ENCODE assay signal across 17 mouse cellular contexts in genomic region chr2:51090688-51091087, GRCm38 (mm10). TPM values are rescaled to one million over a fixed set of nuclear protein-coding genes. Genes with fewer than 3 reads are reported as not detected.
DNase-seq lines count a peak whose midpoint lies in the region; ATAC-seq and TF ChIP-seq lines count a peak whose summit lies in the region.
"Had no signal": no experiment of that assay in that cellular context is flagged by ENCODE, and none has a peak within 500 bp of the region (broad histone marks: within the 10 kb centered on the region; RNA-seq: fewer than 3 reads in every experiment).

No protein-coding gene starts in this region.

- H3K4me1 ChIP-seq in hindbrain, embryonic 16.5 days (ENCODE audit: control insufficient read depth, insufficient read depth, low read depth, low read length), result peaks cover 13% of the 10 kb centered on the region
- 0 out of 2 replicates have a peak, but pooled peaks cover 9% of the 10 kb centered on the region for H3K4me1 ChIP-seq in midbrain, postnatal 0 days (ENCODE audit: insufficient read depth, low read length)
- H3K4me1 ChIP-seq: limb, embryonic 15.5 days; stomach, embryonic 15.5 days had no signal

- no peak overlapping the region for H3K4me2 ChIP-seq in hindbrain, embryonic 16.5 days (ENCODE audit: low read length)
- no peak overlapping the region for H3K4me2 ChIP-seq in midbrain, postnatal 0 days (ENCODE audit: low read depth, low read length, poor library complexity, severe bottlenecking)
- H3K4me2 ChIP-seq: limb, embryonic 15.5 days; stomach, embryonic 15.5 days had no signal

- H3K27ac ChIP-seq in hindbrain, embryonic 16.5 days (ENCODE audit: low read depth, low read length), result no peak overlapping the region
- H3K27ac ChIP-seq in midbrain, postnatal 0 days (ENCODE audit: low read depth, low read length), result no peak overlapping the region
- H3K27ac ChIP-seq: gastrocnemius, adult 2 months; limb, embryonic 15.5 days; macrophage; stomach, embryonic 15.5 days had no signal

- peak; percentile 51 to 79 for DNase-seq in cerebellum, postnatal 10 days
- DNase-seq in cerebellum, adult 9-11 months, result no peak
- peak; percentile 1 for DNase-seq in lung, postnatal 10 days
- DNase-seq in lung, adult 18-20 months, result no peak
- peak; percentile 74 for DNase-seq in midbrain, postnatal 0 days (ENCODE audit: low spot score)
- no peak for DNase-seq in adrenal gland, postnatal 14 days
- DNase-seq in ovary, postnatal 10 days (ENCODE audit: low spot score), result no peak
- DNase-seq: cerebellum, adult 11-12 months; gastrocnemius, adult 2 months; heart, postnatal 10 days; kidney, adult 2 months; kidney, postnatal 4 days; thymus, postnatal 14 days had no signal

- peak; percentile 59 for ATAC-seq in hindbrain, embryonic 16.5 days
- no peak for ATAC-seq in midbrain, postnatal 0 days (ENCODE audit: low FRiP score)

- 52% methylated on average over 7 of the region's 7 CpGs for WGBS in hindbrain, embryonic 16.5 days
- WGBS in midbrain, postnatal 0 days, result 37% methylated on average over 7 of the region's 7 CpGs

- TF ChIP-seq CTCF in midbrain, postnatal 0 days (IDR thresholded peaks at IDR 0.05), result no peak

- no peaks in the 10 kb centered on the region for H3K9me3 ChIP-seq in hindbrain, embryonic 16.5 days (ENCODE audit: control insufficient read depth, low read length)
- no peaks in the 10 kb centered on the region for H3K9me3 ChIP-seq in midbrain, postnatal 0 days (ENCODE audit: low read length)
- H3K9me3 ChIP-seq: limb, embryonic 15.5 days; stomach, embryonic 15.5 days had no signal

- no peaks in the 10 kb centered on the region for H3K36me3 ChIP-seq in hindbrain, embryonic 16.5 days (ENCODE audit: control insufficient read depth, insufficient read depth, low read length)
- no peaks in the 10 kb centered on the region for H3K36me3 ChIP-seq in midbrain, postnatal 0 days (ENCODE audit: insufficient read depth, low read length)
- H3K36me3 ChIP-seq: limb, embryonic 15.5 days; stomach, embryonic 15.5 days had no signal

- no peaks in the 10 kb centered on the region for H3K27me3 ChIP-seq in hindbrain, embryonic 16.5 days (replicated peaks; ENCODE audit: control insufficient read depth, insufficient read depth, low read length)
- no peaks in the 10 kb centered on the region for H3K27me3 ChIP-seq in midbrain, postnatal 0 days (ENCODE audit: insufficient read depth, low read length)
- H3K27me3 ChIP-seq: limb, embryonic 15.5 days; stomach, embryonic 15.5 days had no signal

- no peak overlapping the region for H3K9ac ChIP-seq in hindbrain, embryonic 16.5 days (ENCODE audit: low read depth, low read length)
- no peak overlapping the region for H3K9ac ChIP-seq in midbrain, postnatal 0 days (replicated peaks; ENCODE audit: low read length, poor library complexity, severe bottlenecking)
- H3K9ac ChIP-seq: limb, embryonic 15.5 days; stomach, embryonic 15.5 days had no signal

- no peak overlapping the region for H3K4me3 ChIP-seq in hindbrain, embryonic 16.5 days (ENCODE audit: low read length)
- H3K4me3 ChIP-seq in midbrain, postnatal 0 days (ENCODE audit: low read depth, low read length), result no peak overlapping the region
- H3K4me3 ChIP-seq: gastrocnemius, adult 2 months; limb, embryonic 15.5 days; stomach, embryonic 15.5 days had no signal

RNA-seq across cellular contexts. Expression of gene Rnd3, which starts 58.2 kb away (rescaled TPM):
- 82.6 and 106 TPM in 2 replicates for polyA plus RNA-seq in hindbrain, embryonic 16.5 days (2015; fragmentation: Nextera tagmentation; extraction: Ambion mirVana)
- total RNA-seq in midbrain, postnatal 0 days (2014; rRNA removed), result 70.4 and 73.9 TPM in 2 replicates
- 81.1 and 88.9 TPM in 2 replicates for polyA plus RNA-seq in midbrain, postnatal 0 days (2015; fragmentation: Nextera tagmentation; extraction: Ambion mirVana)
- total RNA-seq in adrenal gland, postnatal 14 days (2021), result 49.2 and 53.1 TPM in 2 replicates

Comparison
In these comparisons a context has a peak if more than half of its experiments do, and no peak if none do; other contexts are left out.
1. DNase-seq: peak in cerebellum, postnatal 10 days (2 of 2), lung, postnatal 10 days (single experiment) and midbrain, postnatal 0 days (single experiment); none in cerebellum, adult 9-11 months (single experiment), lung, adult 18-20 months (0 of 2), adrenal gland, postnatal 14 days (single experiment) and ovary, postnatal 10 days (single experiment).